Mouse (Mus musculus): ENCODE measurements around the gene Man1c1.

- TF ChIP-seq CTCF (IDR thresholded peaks at IDR 0.05; ENCODE audit: control insufficient read depth, insufficient read depth, insufficient read length): no peak
- no peak for TF ChIP-seq MAX (IDR thresholded peaks at IDR 0.05)
- no peak for TF ChIP-seq USF1 (IDR thresholded peaks at IDR 0.05; ENCODE audit: low read depth)
- no peak for TF ChIP-seq MYOG (IDR thresholded peaks at IDR 0.05; ENCODE audit: control insufficient read depth, extremely low read depth, insufficient read length)
- peak; percentile 89 for TF ChIP-seq FOSL1 (IDR thresholded peaks at IDR 0.05; ENCODE audit: insufficient read depth, low read length, poor library complexity, severe bottlenecking)
- TF ChIP-seq MYOD1 (IDR thresholded peaks at IDR 0.05; ENCODE audit: control insufficient read depth, insufficient read length, low read depth): no peak
Observed at GRCm38 (mm10) chr4:134639325-134639724, 64.8 kb downstream of the Man1c1 start.
